12 mouse cellular contexts compared by ENCODE assay signal in genomic region chr4:62621151-62621550, GRCm38 (mm10).
A peak's percentile ranks its signal among the peaks of the same experiment; 100 is the strongest.
DNase-seq lines count a peak whose midpoint lies in the region; ATAC-seq and TF ChIP-seq lines count a peak whose summit lies in the region.
"Had no signal": no experiment of that assay in that cellular context is flagged by ENCODE, and none has a peak within 500 bp of the region (broad histone marks: within the 10 kb centered on the region; RNA-seq: fewer than 3 reads in every experiment).

No protein-coding gene starts in this region.

- no peak for TF ChIP-seq CTCF in kidney, adult 2 months (conservative IDR thresholded peaks at IDR 0.05; ENCODE audit: insufficient read depth, insufficient read length, low read depth, low read length)
- no peak for TF ChIP-seq CTCF in cortical plate, adult 2 months (IDR thresholded peaks at IDR 0.05; ENCODE audit: extremely low read depth, insufficient read depth, low read length)

- no peaks in the 10 kb centered on the region for H3K4me1 ChIP-seq in kidney, adult 2 months (ENCODE audit: control insufficient read depth, insufficient read depth, low read length)
- H3K4me1 ChIP-seq in cortical plate, adult 2 months (ENCODE audit: control insufficient read depth, insufficient read depth, low read length) = no peaks in the 10 kb centered on the region
- H3K4me1 ChIP-seq in heart, embryonic 14.5 days (ENCODE audit: control insufficient read depth in 2 of 2, insufficient read depth in 2 of 2, low read length in 2 of 2) = peaks cover 35 to 37% of the 10 kb centered on the region in 2 experiments
- peaks cover 45% of the 10 kb centered on the region for H3K4me1 ChIP-seq in limb, embryonic 15.5 days

- no peaks in the 10 kb centered on the region for H3K9me3 ChIP-seq in heart, embryonic 14.5 days (ENCODE audit: control insufficient read depth, low read length)
- no peaks in the 10 kb centered on the region for H3K9me3 ChIP-seq in limb, embryonic 15.5 days

- no peak for TF ChIP-seq POLR2A in kidney, adult 2 months (IDR thresholded peaks at IDR 0.05; ENCODE audit: low read depth, low read length)
- TF ChIP-seq POLR2A in cortical plate, adult 2 months (IDR thresholded peaks at IDR 0.05; ENCODE audit: extremely low read depth, insufficient read depth, low read length) = no peak

- H3K9ac ChIP-seq in heart, embryonic 14.5 days (ENCODE audit: low read length) = peak overlapping the region; percentile 69
- no peak overlapping the region for H3K9ac ChIP-seq in limb, embryonic 15.5 days

- H3K4me3 ChIP-seq in kidney, adult 2 months (ENCODE audit: insufficient read depth, low read depth, low read length) = peak overlapping the region; percentile 9; the same call in 1 of the 2 replicates
- no peak overlapping the region for H3K4me3 ChIP-seq in cortical plate, adult 2 months (ENCODE audit: insufficient read depth, low read length)
- peak overlapping the region; percentile 38 to 39 for H3K4me3 ChIP-seq in heart, embryonic 14.5 days (ENCODE audit: control insufficient read depth in 1 of 2, insufficient read depth in 1 of 2, low read depth in 1 of 2, low read length in 2 of 2)
- H3K4me3 ChIP-seq in limb, embryonic 15.5 days = no peak overlapping the region

- peak overlapping the region; percentile 81; the same call in 1 of the 2 replicates for H3K27ac ChIP-seq in kidney, adult 2 months (ENCODE audit: insufficient read depth, low read depth, low read length)
- H3K27ac ChIP-seq in cortical plate, adult 2 months (ENCODE audit: insufficient read depth, low read length) = 0 out of 2 replicates have a peak overlapping the region, but pooled peaks have one; percentile 77
- H3K27ac ChIP-seq in heart, embryonic 14.5 days (replicated peaks in 1 of 2; ENCODE audit: control insufficient read depth in 1 of 2, insufficient read depth in 1 of 2, low read depth in 2 of 2, low read length in 2 of 2) = peak overlapping the region; percentile 84 to 87
- H3K27ac ChIP-seq in limb, embryonic 15.5 days = peak overlapping the region; percentile 40; the same call in 1 of the 2 replicates

- ATAC-seq in heart, embryonic 14.5 days (ENCODE audit: insufficient number of reproducible peaks, insufficient read depth, low FRiP score, low read depth) = no peak
- ATAC-seq in limb, embryonic 15.5 days (ENCODE audit: insufficient number of reproducible peaks, low FRiP score, low TSS enrichment, low read depth) = no peak
- ATAC-seq: inflammation-experienced regulatory T-cells, adult 6 months had no signal

- no peaks in the 10 kb centered on the region for H3K27me3 ChIP-seq in kidney, adult 2 months (replicated peaks; ENCODE audit: control insufficient read depth, insufficient read depth, low read length)
- peaks cover 24% of the 10 kb centered on the region for H3K27me3 ChIP-seq in heart, embryonic 14.5 days (ENCODE audit: control insufficient read depth, insufficient read depth, low read length)
- H3K27me3 ChIP-seq in limb, embryonic 15.5 days = no peaks in the 10 kb centered on the region

- H3K36me3 ChIP-seq in kidney, adult 2 months (ENCODE audit: control insufficient read depth, insufficient read depth, low read length) = no peaks in the 10 kb centered on the region
- H3K36me3 ChIP-seq in heart, embryonic 14.5 days (ENCODE audit: control insufficient read depth, insufficient read depth, low read length) = peaks cover 8% of the 10 kb centered on the region; the same call in 1 of the 2 replicates
- no peaks in the 10 kb centered on the region for H3K36me3 ChIP-seq in limb, embryonic 15.5 days

- H3K4me2 ChIP-seq in heart, embryonic 14.5 days (ENCODE audit: low read length) = peak overlapping the region; percentile 56
- H3K4me2 ChIP-seq in limb, embryonic 15.5 days = no peak overlapping the region

- WGBS in kidney, adult 2 months = 76% methylated on average over 9 of the region's 9 CpGs
- WGBS in heart, embryonic 14.5 days = 72% methylated on average over 9 of the region's 9 CpGs
- 77% methylated on average over 9 of the region's 9 CpGs for WGBS in limb, embryonic 15.5 days

- no peak for DNase-seq in kidney, adult 2 months
- DNase-seq in kidney, adult 11 months = no peak
- no peak for DNase-seq in urinary bladder, postnatal 25 days (ENCODE audit: low spot score)
- DNase-seq in urinary bladder, postnatal 14 days (ENCODE audit: low spot score) = no peak
- no peak for DNase-seq in cerebellum, adult 9-10 months
- DNase-seq: cerebellum, adult 8-10 months; right cerebral cortex, postnatal 25 days; thymus, postnatal 25 days had no signal

Comparison
In these comparisons a context has a peak if more than half of its experiments do, and no peak if none do; other contexts are left out.
1. H3K4me3 ChIP-seq: peak in kidney, adult 2 months (single experiment) and heart, embryonic 14.5 days (2 of 2); none in cortical plate, adult 2 months (single experiment) and limb, embryonic 15.5 days (single experiment).
2. Peak in every context shown above with its lines, with median percentiles within 50 percentile points of each other: H3K27ac ChIP-seq.